Mouse (Mus musculus): ENCODE data around the gene Hoxa6.

DNA sequence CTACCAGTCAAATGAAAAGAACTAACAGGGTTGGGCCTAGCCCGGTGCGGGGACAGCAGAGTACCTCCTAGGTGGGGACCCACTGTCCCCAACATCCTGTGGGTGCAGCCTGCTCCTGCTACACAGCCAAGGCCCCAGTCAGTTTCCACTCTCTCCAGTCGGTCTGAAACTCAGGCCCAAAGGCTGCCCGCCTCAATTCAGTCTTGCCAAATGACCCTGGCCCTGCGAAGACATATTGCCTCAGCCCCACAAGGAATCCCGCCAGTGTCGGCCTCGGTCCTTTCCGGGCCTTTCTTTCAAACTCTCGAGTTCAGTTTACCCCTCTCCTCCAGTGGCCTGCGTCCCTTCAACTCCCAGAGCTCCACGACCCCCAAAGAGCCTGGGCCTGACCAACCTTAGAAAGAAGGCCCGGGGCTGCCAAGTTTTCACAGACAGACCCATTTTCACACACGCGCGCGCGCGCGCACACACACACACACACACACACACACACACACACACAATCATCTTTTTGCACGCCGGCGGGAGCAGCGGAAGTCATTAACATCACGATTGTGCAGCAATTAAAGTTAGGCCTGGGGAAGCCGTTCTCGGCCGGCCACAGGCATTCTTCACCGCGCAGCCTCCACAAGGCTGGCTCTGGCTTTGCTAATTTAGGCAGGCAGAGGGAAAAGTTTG is 8.3 kb downstream of the Hoxa6 start:
- TF ChIP-seq POLR2A (IDR thresholded peaks at IDR 0.05; ENCODE audit: extremely low read depth, insufficient read depth, low read length) (no peak), CTCF (IDR thresholded peaks at IDR 0.05; ENCODE audit: low read depth, low read length) (no peak)
